Mouse (Mus musculus): ENCODE measurements around the gene Defb48. TPM values are rescaled to one million over a fixed set of nuclear protein-coding genes. Genes with fewer than 3 reads are reported as not detected.

Defb48 gene
- polyA plus RNA-seq, 1 experiment, result not detected

DNA sequence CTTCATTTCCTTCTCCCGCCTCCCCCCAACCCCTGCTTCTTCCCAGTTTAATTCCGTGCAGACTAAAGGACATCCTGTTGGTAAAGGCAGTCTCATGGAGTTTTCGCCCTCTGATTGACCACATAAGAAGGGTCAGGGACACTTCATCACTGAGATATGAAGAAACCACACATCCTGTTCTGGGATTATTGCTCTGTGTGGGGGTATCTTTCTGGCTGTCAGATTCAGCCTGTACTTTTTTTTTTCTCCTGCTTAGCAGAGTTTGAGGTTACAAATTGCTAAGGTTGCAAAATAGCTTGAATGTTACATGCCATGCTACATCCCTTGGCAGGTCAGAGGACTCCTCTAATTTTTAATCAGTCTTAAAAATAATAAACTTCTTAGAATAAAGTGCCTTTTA lies 7.0 kb upstream of the Defb48 start:
- 92% methylated on average over 3 of the region's 3 CpGs for WGBS
- Histone ChIP-seq H3K4me3 (ENCODE audit: insufficient read depth, low read depth, low read length) (no peak overlapping the region), H3K27ac (ENCODE audit: insufficient read depth, low read depth, low read length) (no peak overlapping the region), H3K4me1 (ENCODE audit: control insufficient read depth, insufficient read depth, low read length) (no peaks in the 10 kb centered on the region)
- TF ChIP-seq POLR2A (IDR thresholded peaks at IDR 0.05; ENCODE audit: insufficient read depth, low read depth, low read length), result no peak
- TF ChIP-seq CTCF (IDR thresholded peaks at IDR 0.05; ENCODE audit: insufficient read depth, low read depth, low read length), result no peak

DNA sequence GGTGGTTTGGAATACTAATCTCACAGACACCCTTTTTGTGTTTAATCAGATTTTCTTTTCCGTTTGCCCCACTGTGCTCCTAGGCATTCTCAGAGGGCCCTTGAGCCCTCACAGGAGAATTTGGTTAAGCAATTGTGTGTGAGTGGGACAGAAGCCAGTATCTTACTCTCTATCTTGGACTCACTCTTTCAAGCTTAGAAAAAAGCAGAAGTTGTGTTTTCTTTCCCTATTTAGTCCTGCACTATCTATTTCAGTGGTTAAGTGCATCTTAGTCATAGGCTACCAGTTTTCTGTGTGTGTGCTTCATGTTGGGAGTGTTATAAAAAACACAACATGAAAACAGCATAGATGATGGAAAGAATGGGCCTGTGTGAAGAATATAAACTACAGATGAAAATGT lies 4.5 kb downstream of the Defb48 start:
- Histone ChIP-seq H3K27ac (ENCODE audit: insufficient read depth, low read depth, low read length) (no peak overlapping the region), H3K4me1 (ENCODE audit: control insufficient read depth, insufficient read depth, low read length) (no peaks in the 10 kb centered on the region), H3K4me3 (ENCODE audit: insufficient read depth, low read depth, low read length) (no peak overlapping the region)
- 57% methylated on average over 1 of the region's 1 CpGs for WGBS
- no peak for TF ChIP-seq CTCF (IDR thresholded peaks at IDR 0.05; ENCODE audit: insufficient read depth, low read depth, low read length)
- no peak for TF ChIP-seq POLR2A (IDR thresholded peaks at IDR 0.05; ENCODE audit: insufficient read depth, low read depth, low read length)

DNA sequence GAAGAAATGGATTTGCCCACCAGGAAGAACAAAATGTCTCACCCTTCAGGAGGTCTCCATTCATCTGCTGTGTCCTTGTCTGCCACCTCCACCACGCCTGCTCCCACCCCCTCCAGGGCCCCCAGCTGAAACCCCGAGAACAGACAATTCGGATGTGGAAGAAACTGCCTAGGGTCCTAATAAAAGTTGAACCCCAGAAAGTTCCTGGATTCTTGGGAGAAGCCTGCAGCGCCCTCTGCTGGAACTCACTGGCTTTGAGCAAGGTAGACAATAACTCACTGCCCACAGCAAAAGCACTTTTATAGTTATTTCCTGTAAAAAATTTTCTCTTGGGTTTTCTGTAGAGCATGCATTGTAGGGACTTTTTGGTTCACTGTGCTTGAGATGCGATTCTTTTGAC lies 9.3 kb downstream of the Defb48 start:
- TF ChIP-seq CTCF (IDR thresholded peaks at IDR 0.05; ENCODE audit: insufficient read depth, low read depth, low read length), result no peak
- H3K27ac ChIP-seq (ENCODE audit: insufficient read depth, low read depth, low read length), result no peak overlapping the region
- no peak overlapping the region for H3K4me3 ChIP-seq (ENCODE audit: insufficient read depth, low read depth, low read length)
- 19% methylated on average over 5 of the region's 5 CpGs for WGBS
- no peaks in the 10 kb centered on the region for H3K4me1 ChIP-seq (ENCODE audit: control insufficient read depth, insufficient read depth, low read length)

DNA sequence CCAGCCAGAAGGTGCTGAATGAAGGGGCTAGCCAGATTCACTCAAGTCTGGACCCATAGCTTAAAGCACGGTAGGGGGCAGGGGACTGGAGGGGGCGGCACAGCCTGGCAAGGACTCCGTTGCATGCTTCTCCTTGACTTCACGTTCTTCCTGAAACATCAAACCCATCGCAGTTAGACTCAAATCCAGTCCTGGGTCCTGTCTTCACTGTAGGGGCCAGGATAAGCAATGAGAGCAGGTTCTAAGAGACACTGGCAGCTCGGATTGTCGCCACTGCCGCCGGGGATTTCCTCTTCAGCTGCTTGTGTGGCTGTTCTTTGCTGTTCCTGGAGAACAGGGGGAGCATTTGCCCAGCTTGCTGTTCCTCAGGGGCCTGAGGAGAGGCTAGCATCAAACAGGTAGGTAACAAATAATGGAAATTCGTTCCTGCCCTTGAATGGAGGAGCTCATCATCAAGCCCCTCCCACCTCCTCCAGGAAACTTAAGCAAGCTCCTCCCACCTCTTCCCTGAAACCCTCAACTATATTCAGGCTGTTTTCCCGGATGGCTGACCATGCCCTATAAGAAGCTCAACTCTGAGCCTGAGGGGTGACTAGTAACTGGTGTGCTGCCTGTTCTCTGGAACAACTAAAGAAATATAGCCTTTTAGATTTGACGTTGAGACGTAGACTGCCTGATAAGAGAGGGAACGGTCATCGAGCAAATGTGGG lies 18.3 kb downstream of the Defb48 start:
- Histone ChIP-seq H3K4me3 (ENCODE audit: insufficient read depth, low read depth, low read length) (no peak overlapping the region; the same call in 1 of the 2 replicates), H3K27ac (ENCODE audit: insufficient read depth, low read depth, low read length) (no peak overlapping the region), H3K4me1 (ENCODE audit: control insufficient read depth, insufficient read depth, low read length) (peaks cover 6% of the 10 kb centered on the region; the same call in 1 of the 2 replicates)
- 26% methylated on average over 15 of the region's 15 CpGs for WGBS
- no peak for TF ChIP-seq CTCF (IDR thresholded peaks at IDR 0.05; ENCODE audit: insufficient read depth, low read depth, low read length)
- TF ChIP-seq POLR2A (IDR thresholded peaks at IDR 0.05; ENCODE audit: insufficient read depth, low read depth, low read length), result no peak

DNA sequence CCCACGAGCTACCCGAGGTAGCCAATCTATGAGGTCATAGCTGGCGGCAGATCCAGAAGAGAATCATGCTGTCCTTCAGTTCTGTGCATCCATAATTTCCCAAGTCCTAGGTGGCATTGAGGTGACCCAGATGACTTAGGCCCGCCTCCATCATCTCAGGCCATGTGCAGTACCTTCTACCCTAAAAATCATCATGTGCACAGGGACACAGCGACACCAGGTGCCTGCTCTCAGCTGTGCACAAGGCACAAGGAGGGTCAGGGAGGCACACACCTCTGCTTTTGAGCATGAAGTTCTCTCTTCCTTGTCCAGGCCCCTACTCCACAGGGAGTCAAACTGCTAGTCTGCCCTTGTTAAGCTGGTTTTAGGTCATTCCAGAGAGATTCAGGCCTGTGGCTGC lies 19.0 kb downstream of the Defb48 start:
- WGBS, result 92% methylated on average over 5 of the region's 5 CpGs
- peaks cover 6% of the 10 kb centered on the region; the same call in 1 of the 2 replicates for H3K4me1 ChIP-seq (ENCODE audit: control insufficient read depth, insufficient read depth, low read length)
- no peak overlapping the region for H3K27ac ChIP-seq (ENCODE audit: insufficient read depth, low read depth, low read length)
- TF ChIP-seq CTCF (IDR thresholded peaks at IDR 0.05; ENCODE audit: insufficient read depth, low read depth, low read length), result no peak
- TF ChIP-seq POLR2A (IDR thresholded peaks at IDR 0.05; ENCODE audit: insufficient read depth, low read depth, low read length), result no peak
- H3K4me3 ChIP-seq (ENCODE audit: insufficient read depth, low read depth, low read length), result no peak overlapping the region

DNA sequence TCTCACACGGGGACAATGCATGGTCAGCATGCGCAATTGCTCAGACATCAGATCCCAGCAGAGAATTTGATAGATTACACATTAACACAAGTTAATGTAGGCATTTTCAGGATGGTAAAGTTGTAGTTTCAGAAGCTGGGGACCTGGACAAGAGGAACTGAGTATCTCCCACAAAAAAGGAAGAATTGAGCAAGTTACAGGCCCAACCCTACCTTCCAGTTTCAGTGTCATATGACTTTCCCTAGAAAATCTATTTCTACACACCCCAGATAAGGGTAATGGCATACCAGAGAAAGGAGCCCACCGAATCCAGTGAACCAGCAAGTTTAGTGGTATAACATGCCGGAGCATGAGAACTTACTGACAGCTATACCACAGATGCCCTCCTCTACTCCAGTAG lies 20.7 kb downstream of the Defb48 start:
- TF ChIP-seq CTCF (IDR thresholded peaks at IDR 0.05; ENCODE audit: insufficient read depth, low read depth, low read length), result no peak
- no peak for TF ChIP-seq POLR2A (IDR thresholded peaks at IDR 0.05; ENCODE audit: insufficient read depth, low read depth, low read length)
- 89% methylated on average over 4 of the region's 4 CpGs for WGBS
- H3K27ac ChIP-seq (ENCODE audit: insufficient read depth, low read depth, low read length), result no peak overlapping the region
- H3K4me1 ChIP-seq (ENCODE audit: control insufficient read depth, insufficient read depth, low read length), result peaks cover 6% of the 10 kb centered on the region; the same call in 1 of the 2 replicates
- H3K4me3 ChIP-seq (ENCODE audit: insufficient read depth, low read depth, low read length), result no peak overlapping the region

DNA sequence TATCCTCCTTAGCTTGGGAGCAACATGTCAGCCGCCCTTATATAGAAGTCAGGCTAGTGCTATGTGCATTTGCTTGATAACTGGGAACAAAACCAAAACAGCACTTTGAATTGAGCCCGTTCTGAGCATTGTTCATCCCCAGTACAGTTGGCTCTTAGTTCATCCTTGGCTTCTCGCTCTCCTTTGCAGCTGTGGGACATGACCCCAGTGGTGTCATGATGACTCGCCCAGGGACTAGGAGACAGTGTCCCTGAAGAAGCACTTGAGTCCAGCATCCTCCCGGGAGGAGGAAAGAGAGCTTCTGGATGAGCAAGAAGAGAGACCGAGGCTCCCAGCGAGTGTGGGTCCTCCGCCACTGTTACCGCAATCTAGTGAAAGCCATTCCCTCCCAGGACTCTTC lies 28.2 kb downstream of the Defb48 start:
- H3K4me3 ChIP-seq (ENCODE audit: insufficient read depth, low read depth, low read length), result no peak overlapping the region
- TF ChIP-seq CTCF (IDR thresholded peaks at IDR 0.05; ENCODE audit: insufficient read depth, low read depth, low read length), result no peak
- no peak for TF ChIP-seq POLR2A (IDR thresholded peaks at IDR 0.05; ENCODE audit: insufficient read depth, low read depth, low read length)
- 81% methylated on average over 9 of the region's 9 CpGs for WGBS
- H3K4me1 ChIP-seq (ENCODE audit: control insufficient read depth, insufficient read depth, low read length), result no peaks in the 10 kb centered on the region
- no peak overlapping the region for H3K27ac ChIP-seq (ENCODE audit: insufficient read depth, low read depth, low read length)

DNA sequence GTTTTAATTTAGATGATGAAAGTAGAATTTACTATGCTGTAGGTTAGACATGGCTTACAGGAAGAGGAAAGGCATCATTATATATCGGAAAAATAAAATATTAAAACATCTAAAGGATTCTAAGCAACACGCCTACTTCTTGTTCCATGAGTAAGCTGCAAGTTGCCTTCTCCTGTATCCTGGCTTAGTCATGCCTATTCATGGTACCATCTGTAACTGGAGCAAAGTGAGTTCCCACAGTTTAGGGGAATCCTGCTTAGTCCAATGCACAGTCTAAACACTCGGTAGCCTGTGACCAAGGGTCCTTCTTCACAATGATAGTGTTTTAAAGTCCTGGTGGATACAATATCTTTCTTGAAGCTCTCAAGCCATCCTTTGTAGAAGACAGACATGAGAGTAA lies 37.5 kb downstream of the Defb48 start:
- Histone ChIP-seq H3K4me1 (ENCODE audit: control insufficient read depth, insufficient read depth, low read length) (no peaks in the 10 kb centered on the region), H3K27ac (ENCODE audit: insufficient read depth, low read depth, low read length) (no peak overlapping the region), H3K4me3 (ENCODE audit: insufficient read depth, low read depth, low read length) (no peak overlapping the region)
- no peak for TF ChIP-seq POLR2A (IDR thresholded peaks at IDR 0.05; ENCODE audit: insufficient read depth, low read depth, low read length)
- TF ChIP-seq CTCF (IDR thresholded peaks at IDR 0.05; ENCODE audit: insufficient read depth, low read depth, low read length), result no peak
- 76% methylated on average over 3 of the region's 3 CpGs for WGBS

DNA sequence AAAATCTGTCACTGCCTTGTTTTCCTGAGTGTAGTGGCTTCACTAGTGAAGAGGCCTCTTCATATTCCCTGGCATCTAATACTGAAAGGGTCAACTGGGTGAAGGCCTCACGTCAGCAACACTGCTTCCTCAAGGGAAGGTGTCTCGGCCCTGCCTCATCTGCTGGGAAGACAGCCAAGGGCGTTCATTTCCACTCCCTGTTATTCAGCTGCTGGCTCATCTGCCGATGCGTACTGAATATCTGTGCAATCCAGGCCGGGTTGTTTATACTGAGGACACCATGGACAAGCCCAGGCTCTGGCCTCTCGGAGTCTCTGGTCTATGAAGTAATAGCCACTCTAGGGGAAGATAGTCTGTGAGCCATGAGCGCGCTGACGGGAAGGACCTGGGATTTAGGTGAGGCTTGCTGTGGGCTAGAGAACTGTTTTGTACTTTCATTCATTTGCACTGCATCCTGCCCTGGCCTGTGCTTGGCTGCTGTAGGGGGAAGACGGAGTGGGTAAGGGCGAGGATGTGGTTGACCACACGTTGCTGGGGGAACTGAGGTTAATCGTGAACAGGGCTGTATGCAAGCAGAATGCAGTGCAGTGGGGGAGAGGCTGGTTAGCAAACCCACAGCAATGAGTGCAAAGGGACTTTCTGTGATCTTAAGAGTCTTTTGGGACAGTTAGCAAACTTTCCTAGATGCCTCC lies 43.8 kb downstream of the Defb48 start:
- 56% methylated on average over 14 of the region's 14 CpGs for WGBS
- TF ChIP-seq CTCF (IDR thresholded peaks at IDR 0.05; ENCODE audit: insufficient read depth, low read depth, low read length) (no peak), POLR2A (IDR thresholded peaks at IDR 0.05; ENCODE audit: insufficient read depth, low read depth, low read length) (no peak)
- Histone ChIP-seq H3K27ac (ENCODE audit: insufficient read depth, low read depth, low read length) (no peak overlapping the region), H3K4me1 (ENCODE audit: control insufficient read depth, insufficient read depth, low read length) (peaks cover 8% of the 10 kb centered on the region), H3K4me3 (ENCODE audit: insufficient read depth, low read depth, low read length) (no peak overlapping the region)

Data from olfactory bulb, adult 2 months (tissue).